Mouse (Mus musculus): ENCODE measurements at regions not wholly inside any gene's neighbourhood (a gene's known extent, or its start where the extent isn't known, plus 50 kb on each side); places are given as distances from the start of the nearest gene placed in this dataset.

DNA sequence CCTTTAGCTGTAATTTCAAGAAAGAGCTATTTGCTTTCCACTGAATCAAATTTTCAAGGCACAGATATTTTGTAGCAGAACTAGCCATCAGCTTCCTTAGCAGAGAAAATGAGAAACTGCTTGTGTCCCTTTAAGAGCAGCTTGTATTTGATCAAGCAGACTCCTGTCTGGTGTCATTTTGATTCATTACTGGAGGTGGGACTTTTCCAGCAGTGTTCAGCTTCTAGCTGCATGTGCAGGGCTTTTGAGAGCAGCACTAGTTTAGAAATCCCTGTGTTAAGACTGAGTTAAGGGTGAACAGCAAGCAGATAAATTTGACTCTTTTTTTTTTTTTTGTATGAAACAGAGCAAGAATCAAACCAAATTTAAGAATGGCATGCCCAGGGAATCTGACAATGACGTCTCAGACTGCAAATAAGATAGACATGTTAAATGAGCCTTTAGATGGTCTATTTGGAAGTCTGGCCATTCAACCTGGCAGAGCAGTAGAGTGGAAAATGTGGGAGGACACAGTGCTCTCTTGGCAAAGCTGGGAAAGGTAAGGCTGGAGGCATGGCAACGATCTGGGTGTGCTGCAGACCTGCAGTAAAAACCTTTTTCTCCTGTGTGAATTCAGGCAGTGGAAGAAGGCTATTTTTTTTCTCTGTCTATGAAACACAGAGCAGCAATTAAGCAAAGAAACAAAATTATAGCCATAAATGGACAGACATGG lies 419.9 kb upstream of the Dmd start:
- no peak for DNase-seq (ENCODE audit: low spot score in 2 of 2)

DNA sequence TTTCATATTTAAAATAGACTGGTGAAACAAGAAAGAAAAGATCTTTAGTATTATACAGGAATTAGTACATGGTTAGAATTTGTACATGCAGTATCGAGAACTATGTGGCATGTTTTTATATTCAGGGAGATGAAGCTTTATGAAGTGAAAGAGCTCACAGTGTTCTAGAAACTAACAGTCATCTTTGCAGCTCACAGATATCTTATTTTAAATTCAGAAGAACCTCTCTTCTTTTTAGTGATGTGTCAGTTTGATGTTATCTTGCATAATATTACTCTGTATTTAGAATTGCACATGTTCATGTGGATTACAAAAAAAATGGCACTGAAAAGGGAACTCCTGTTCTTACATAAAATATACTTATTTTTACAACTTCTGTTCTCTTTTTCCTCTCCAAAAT lies 377.1 kb upstream of the Dmd start:
- peak in 1 of 2 experiments; percentile 15 for DNase-seq (ENCODE audit: low spot score in 2 of 2)

DNA sequence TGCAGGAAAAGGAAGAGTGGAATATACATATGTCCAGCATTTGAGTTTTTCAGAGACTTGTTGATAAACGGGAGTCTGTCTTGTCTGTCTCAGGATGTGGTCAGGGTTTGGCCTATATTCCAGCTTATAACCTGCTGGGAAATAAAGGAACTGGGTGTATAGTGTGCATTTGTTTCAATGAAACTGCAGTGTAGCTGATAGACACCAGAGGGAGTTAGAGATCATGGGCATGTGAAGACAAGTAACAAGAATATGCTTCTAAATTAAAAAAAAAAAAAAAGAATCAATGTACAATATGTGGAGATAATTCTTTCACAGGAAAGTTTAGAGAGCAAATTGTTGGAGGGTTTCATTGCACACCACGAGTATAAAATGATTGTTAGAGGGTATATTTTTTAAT lies 335.3 kb upstream of the Dmd start:
- peak in 1 of 2 experiments; percentile 9 for DNase-seq (ENCODE audit: low spot score in 2 of 2)

DNA sequence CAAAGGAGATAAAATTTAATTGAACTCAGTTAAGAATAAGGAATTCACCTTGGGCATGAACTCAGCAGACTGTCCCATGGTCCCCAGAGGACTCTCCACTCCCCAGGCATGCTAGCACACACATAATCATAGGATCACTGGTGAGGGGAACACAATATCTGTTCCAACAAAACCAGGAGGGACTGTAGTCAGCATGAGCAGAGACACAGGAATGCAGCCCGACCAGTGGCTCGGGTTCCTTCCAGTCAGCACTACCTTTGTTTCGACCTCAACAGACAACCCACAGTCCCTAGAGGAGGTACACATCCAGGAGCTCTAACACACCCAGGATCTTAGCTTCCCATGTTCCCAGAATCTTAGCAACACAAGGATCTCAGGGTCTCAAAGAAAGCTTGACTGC lies 298.3 kb upstream of the Dmd start:
- DNase-seq (ENCODE audit: low spot score in 2 of 2): no peak

Data from left cerebral cortex, adult 9 months (tissue).